Mouse (Mus musculus) intestine, embryonic 15.5 days (tissue): ENCODE data around the gene Myh6. TPM values are rescaled to one million over a fixed set of nuclear protein-coding genes. Genes with fewer than 3 reads are reported as not detected.
"Not testable (repeated sequence)": the region's sequence is repeated elsewhere in the genome, so short reads cannot be mapped to it uniquely, and the experiment has no call there.

Experiments
- ATAC-seq: fragments of 200-750 bp; cut with Nextera tagmentation; 2 replicates; pipeline ENCODE4 v1.8.0; 2017; ENCODE audit warnings: moderate TSS enrichment, moderate library complexity
- H3K27ac ChIP-seq: fragments of 300-500 bp; sonication (generic); 2 replicates; pipeline ENCODE4 v1.5.1; 2015; ENCODE audit warnings: mild to moderate bottlenecking, inconsistent platforms
- H3K27me3 ChIP-seq: fragments of 300-500 bp; sonication (generic); replicated peaks from 2 replicates; pipeline ENCODE4 v1.6.1; 2015; ENCODE audit warnings: inconsistent platforms
- H3K36me3 ChIP-seq: fragments of 300-500 bp; sonication (generic); 2 replicates; pipeline ENCODE4 v1.6.1; 2015; ENCODE audit warnings: inconsistent platforms
- H3K4me1 ChIP-seq: fragments of 300-500 bp; sonication (generic); replicated peaks from 2 replicates; pipeline ENCODE4 v1.6.1; 2015; ENCODE audit warnings: inconsistent platforms
- H3K4me2 ChIP-seq: fragments of 300-500 bp; sonication (generic); replicated peaks from 2 replicates; pipeline ENCODE4 v1.6.1; 2015; ENCODE audit warnings: mild to moderate bottlenecking, inconsistent platforms
- H3K4me3 ChIP-seq: fragments of 300-500 bp; sonication (generic); replicated peaks from 2 replicates; pipeline ENCODE4 v1.5.1; 2015; ENCODE audit warnings: inconsistent platforms
- H3K9ac ChIP-seq: fragments of 300-500 bp; sonication (generic); 2 replicates; pipeline ENCODE4 v1.6.1; 2015; ENCODE audit warnings: inconsistent platforms
- H3K9me3 ChIP-seq: fragments of 300-500 bp; sonication (generic); 2 replicates; pipeline ENCODE4 v1.6.1; 2016; ENCODE audit warnings: inconsistent platforms
- WGBS: fragments of 180-500 bp; shearing (Covaris S2); methylation state at CpG from one replicate; pipeline ENCODE4 v1.1.7; 2015; 5-methylcytosine and 5-hydroxymethylcytosine counted together
- polyA plus RNA-seq: library from polyadenylated mRNA; unstranded; fragments of >200 nt; fragmentation: Nextera tagmentation; extraction: Ambion mirVana; gene quantifications from 2 replicates; pipeline ENCODE4 v1.2.1, GENCODE M21; 2015

Gene Myh6
- polyA plus RNA-seq, 1 experiment from 2014 or later = 0.44 TPM

GRCm38 (mm10) chr14:55002687-55003120 is 36.0 kb upstream of the Myh6 start:
- H3K4me2 ChIP-seq = no peak overlapping the region
- no peaks in the 10 kb centered on the region for H3K9me3 ChIP-seq
- ATAC-seq = no peak
- H3K4me3 ChIP-seq = no peak overlapping the region
- no peaks in the 10 kb centered on the region for H3K27me3 ChIP-seq
- H3K36me3 ChIP-seq = no peaks in the 10 kb centered on the region
- WGBS = 58% methylated on average over 7 of the region's 7 CpGs
- no peak overlapping the region for H3K27ac ChIP-seq
- peaks cover 12% of the 10 kb centered on the region; the same call in 1 of the 2 replicates for H3K4me1 ChIP-seq
- no peak overlapping the region for H3K9ac ChIP-seq

GRCm38 (mm10) chr14:55001938-55002686 is 35.4 kb upstream of the Myh6 start:
- H3K9me3 ChIP-seq = no peaks in the 10 kb centered on the region
- WGBS = 41% methylated on average over 12 of the region's 12 CpGs
- no peak overlapping the region for H3K4me2 ChIP-seq
- no peaks in the 10 kb centered on the region for H3K36me3 ChIP-seq
- no peak overlapping the region for H3K27ac ChIP-seq
- H3K27me3 ChIP-seq = no peaks in the 10 kb centered on the region
- ATAC-seq = no peak
- no peak overlapping the region for H3K9ac ChIP-seq
- H3K4me1 ChIP-seq = peaks cover 12% of the 10 kb centered on the region; the same call in 1 of the 2 replicates
- no peak overlapping the region for H3K4me3 ChIP-seq

GRCm38 (mm10) chr14:55001446-55001845 is 34.7 kb upstream of the Myh6 start:
- no peak for ATAC-seq
- no peaks in the 10 kb centered on the region for H3K36me3 ChIP-seq
- no peak overlapping the region for H3K27ac ChIP-seq
- no peaks in the 10 kb centered on the region for H3K27me3 ChIP-seq
- 93% methylated on average over 2 of the region's 2 CpGs for WGBS
- peaks cover 12% of the 10 kb centered on the region; the same call in 1 of the 2 replicates for H3K4me1 ChIP-seq
- H3K9me3 ChIP-seq = no peaks in the 10 kb centered on the region
- H3K4me2 ChIP-seq = no peak overlapping the region
- no peak overlapping the region for H3K9ac ChIP-seq
- no peak overlapping the region for H3K4me3 ChIP-seq

- no peak overlapping the region for H3K4me3 ChIP-seq
- no peak overlapping the region for H3K9ac ChIP-seq
- H3K4me1 ChIP-seq = peaks cover 12% of the 10 kb centered on the region; the same call in 1 of the 2 replicates
- H3K9me3 ChIP-seq = no peaks in the 10 kb centered on the region
- H3K4me2 ChIP-seq = no peak overlapping the region
- WGBS = 85% methylated on average over 6 of the region's 6 CpGs
- H3K27me3 ChIP-seq = no peaks in the 10 kb centered on the region
- no peaks in the 10 kb centered on the region for H3K36me3 ChIP-seq
- ATAC-seq = no peak
- H3K27ac ChIP-seq = no peak overlapping the region
Measured at GRCm38 (mm10) chr14:55000814-55001213, 34.1 kb upstream of the Myh6 start.

- 79% methylated on average over 5 of the region's 5 CpGs for WGBS
- not testable (repeated sequence) for H3K36me3 ChIP-seq, H3K27ac ChIP-seq
Measured at GRCm38 (mm10) chr14:54999868-55000267, 33.1 kb upstream of the Myh6 start.

GRCm38 (mm10) chr14:54998680-54999079 is 32.0 kb upstream of the Myh6 start:
- Histone ChIP-seq H3K9me3 (no peaks in the 10 kb centered on the region), H3K4me3 (no peak overlapping the region), H3K4me1 (peaks cover 4% of the 10 kb centered on the region; the same call in 1 of the 2 replicates), H3K36me3 (no peaks in the 10 kb centered on the region), H3K9ac (no peak overlapping the region), H3K27me3 (no peaks in the 10 kb centered on the region), H3K27ac (no peak overlapping the region), H3K4me2 (no peak overlapping the region)
- ATAC-seq = no peak

More at GRCm38 (mm10) chr14:54999868-55000267, 33.1 kb upstream of the Myh6 start:
- peaks cover 12% of the 10 kb centered on the region; the same call in 1 of the 2 replicates for H3K4me1 ChIP-seq
- not testable (repeated sequence) for H3K27me3 ChIP-seq, H3K9ac ChIP-seq, ATAC-seq, H3K9me3 ChIP-seq, H3K4me3 ChIP-seq, H3K4me2 ChIP-seq

GRCm38 (mm10) chr14:54997297-54997696 is 30.6 kb upstream of the Myh6 start:
- ATAC-seq = no peak
- Histone ChIP-seq H3K4me1 (peaks cover 8% of the 10 kb centered on the region; the same call in 1 of the 2 replicates), H3K27ac (no peak overlapping the region), H3K4me3 (no peak overlapping the region), H3K36me3 (no peaks in the 10 kb centered on the region), H3K9me3 (no peaks in the 10 kb centered on the region), H3K4me2 (no peak overlapping the region), H3K27me3 (no peaks in the 10 kb centered on the region), H3K9ac (no peak overlapping the region)
- 67% methylated on average over 4 of the region's 4 CpGs for WGBS

GRCm38 (mm10) chr14:54996793-54997192 is 30.1 kb upstream of the Myh6 start:
- H3K9ac ChIP-seq = no peak overlapping the region
- 59% methylated on average over 9 of the region's 9 CpGs for WGBS
- H3K4me3 ChIP-seq = no peak overlapping the region
- H3K9me3 ChIP-seq = no peaks in the 10 kb centered on the region
- no peak overlapping the region for H3K4me2 ChIP-seq
- peaks cover 8% of the 10 kb centered on the region; the same call in 1 of the 2 replicates for H3K4me1 ChIP-seq
- H3K36me3 ChIP-seq = no peaks in the 10 kb centered on the region
- no peak overlapping the region for H3K27ac ChIP-seq
- H3K27me3 ChIP-seq = no peaks in the 10 kb centered on the region
- no peak for ATAC-seq

GRCm38 (mm10) chr14:54995457-54996138 is 28.9 kb upstream of the Myh6 start:
- Histone ChIP-seq H3K4me3 (no peak overlapping the region), H3K9me3 (no peaks in the 10 kb centered on the region), H3K27me3 (no peaks in the 10 kb centered on the region), H3K4me2 (no peak overlapping the region), H3K9ac (no peak overlapping the region), H3K27ac (no peak overlapping the region), H3K4me1 (peaks cover 8% of the 10 kb centered on the region; the same call in 1 of the 2 replicates), H3K36me3 (no peaks in the 10 kb centered on the region)
- 59% methylated on average over 14 of the region's 14 CpGs for WGBS
- ATAC-seq = no peak

GRCm38 (mm10) chr14:54994869-54995186 is 28.1 kb upstream of the Myh6 start:
- no peak overlapping the region for H3K27ac ChIP-seq
- no peak overlapping the region for H3K9ac ChIP-seq
- no peak for ATAC-seq
- H3K9me3 ChIP-seq = no peaks in the 10 kb centered on the region
- H3K36me3 ChIP-seq = no peaks in the 10 kb centered on the region
- peaks cover 8% of the 10 kb centered on the region; the same call in 1 of the 2 replicates for H3K4me1 ChIP-seq
- H3K27me3 ChIP-seq = no peaks in the 10 kb centered on the region
- no peak overlapping the region for H3K4me2 ChIP-seq
- no peak overlapping the region for H3K4me3 ChIP-seq

- H3K9me3 ChIP-seq = no peaks in the 10 kb centered on the region
- H3K4me2 ChIP-seq = no peak within 1 kb of the TSS
- 48% methylated on average over 11 of the region's 11 CpGs for WGBS
- H3K27ac ChIP-seq = no peak within 1 kb of the TSS
- no peak within 1 kb of the TSS for H3K9ac ChIP-seq
- no peaks in the 10 kb centered on the region for H3K36me3 ChIP-seq
- no peaks in the 10 kb centered on the region for H3K27me3 ChIP-seq
- H3K4me3 ChIP-seq = no peak within 1 kb of the TSS
- H3K4me1 ChIP-seq = peaks cover 8% of the 10 kb centered on the region; the same call in 1 of the 2 replicates
- no peak for ATAC-seq
Measured at GRCm38 (mm10) chr14:54994136-54994868, 27.6 kb upstream of the Myh6 start, which contains the start of gene Myh7. Myh7 (minus strand) TSS chr14:54994626.

GRCm38 (mm10) chr14:54993636-54994035 is 26.9 kb upstream of the Myh6 start:
- no peaks in the 10 kb centered on the region for H3K36me3 ChIP-seq
- H3K4me2 ChIP-seq = no peak overlapping the region
- H3K4me1 ChIP-seq = peaks cover 8% of the 10 kb centered on the region; the same call in 1 of the 2 replicates
- H3K9me3 ChIP-seq = no peaks in the 10 kb centered on the region
- H3K4me3 ChIP-seq = no peak overlapping the region
- H3K9ac ChIP-seq = no peak overlapping the region
- 32% methylated on average over 10 of the region's 10 CpGs for WGBS
- peak; percentile 65 for ATAC-seq
- no peaks in the 10 kb centered on the region for H3K27me3 ChIP-seq
- H3K27ac ChIP-seq = no peak overlapping the region
